Mouse (Mus musculus) stomach, postnatal 0 days (tissue): Measurements from ENCODE around the gene Mipol1. TPM values are rescaled to one million over a fixed set of nuclear protein-coding genes. Genes with fewer than 3 reads are reported as not detected.

Experiments used
- ATAC-seq: fragments of 200-750 bp; cut with Nextera tagmentation; 2 replicates; pipeline ENCODE4 v1.8.0; 2017; ENCODE audit not compliant: low FRiP score, low TSS enrichment
- DNase-seq: peaks from one replicate; pipeline ENCODE4 v3.0.0-alpha.2; 2016; ENCODE audit warnings: low spot score
- H3K27ac ChIP-seq: fragments of 300-500 bp; sonication (generic); replicated peaks from 2 replicates; pipeline ENCODE4 v1.5.1; 2014; ENCODE audit warnings: mild to moderate bottlenecking, control low read depth
- H3K27me3 ChIP-seq: fragments of 300-500 bp; sonication (generic); 2 replicates; pipeline ENCODE4 v1.6.1; 2014; ENCODE audit warnings: low read length; ENCODE audit not compliant: control insufficient read depth, insufficient read depth
- H3K36me3 ChIP-seq: fragments of 300-500 bp; sonication (generic); 2 replicates; pipeline ENCODE4 v1.6.1; 2014; ENCODE audit warnings: low read length, mixed read lengths; ENCODE audit not compliant: control insufficient read depth, insufficient read depth
- H3K4me1 ChIP-seq: fragments of 300-500 bp; sonication (generic); replicated peaks from 2 replicates; pipeline ENCODE4 v1.6.1; 2014; ENCODE audit warnings: antibody characterized with exemption; ENCODE audit not compliant: control insufficient read depth, insufficient read depth
- H3K4me2 ChIP-seq: fragments of 300-500 bp; sonication (generic); replicated peaks from 2 replicates; pipeline ENCODE4 v1.6.1; 2014; ENCODE audit warnings: low read depth, mild to moderate bottlenecking, control low read depth, moderate library complexity
- H3K4me3 ChIP-seq: fragments of 300-500 bp; sonication (generic); 2 replicates; pipeline ENCODE4 v1.5.1; 2014; ENCODE audit warnings: low read depth, low read length, control low read depth
- H3K9ac ChIP-seq: fragments of 300-500 bp; sonication (generic); 2 replicates; pipeline ENCODE4 v1.6.1; 2014; ENCODE audit warnings: mild to moderate bottlenecking, low read length, control low read depth, mixed read lengths
- H3K9me3 ChIP-seq: fragments of 300-500 bp; sonication (generic); 2 replicates; pipeline ENCODE4 v1.6.1; 2016; ENCODE audit warnings: low read length; ENCODE audit not compliant: control insufficient read depth
- CTCF ChIP-seq: IDR thresholded peaks from 2 replicates; pipeline ENCODE4 v1.5.1; 2016; ENCODE audit warnings: antibody characterized with exemption, low read depth, mild to moderate bottlenecking, moderate library complexity
- EP300 ChIP-seq: optimal IDR thresholded peaks from 2 replicates; pipeline ENCODE3; 2016; ENCODE audit warnings: antibody characterized with exemption
- WGBS: fragments of 180-500 bp; shearing (Covaris S2); extraction: QIAGEN DNeasy Blood & Tissue Kit; methylation state at CpG from one replicate; pipeline ENCODE4 v1.1.7; 2014; 5-methylcytosine and 5-hydroxymethylcytosine counted together
- polyA plus RNA-seq: library from polyadenylated mRNA; unstranded; fragments of >200 nt; fragmentation: Nextera tagmentation; extraction: Ambion mirVana; gene quantifications from 2 replicates; pipeline ENCODE4 v1.2.1, GENCODE M21; 2015

Gene Mipol1
- polyA plus RNA-seq, 1 experiment from 2014 or later: 5.9 TPM

- ATAC-seq (no peak), DNase-seq (no peak)
- H3K9me3 ChIP-seq: no peaks in the 10 kb centered on the region
- peak overlapping the region; percentile 96 for H3K4me2 ChIP-seq
- H3K27ac ChIP-seq: no peak overlapping the region
- H3K36me3 ChIP-seq: no peaks in the 10 kb centered on the region
- no peak for TF ChIP-seq EP300
- no peak for TF ChIP-seq CTCF
- WGBS: 14% methylated on average over 8 of the region's 8 CpGs
- H3K27me3 ChIP-seq: no peaks in the 10 kb centered on the region
- H3K4me3 ChIP-seq: peak overlapping the region; percentile 48
- H3K9ac ChIP-seq: peak overlapping the region; percentile 60
- no peaks in the 10 kb centered on the region for H3K4me1 ChIP-seq
These were observed 34.0 kb upstream of the Mipol1 start for GRCm38 (mm10) chr12:57196286-57196607.

DNA sequence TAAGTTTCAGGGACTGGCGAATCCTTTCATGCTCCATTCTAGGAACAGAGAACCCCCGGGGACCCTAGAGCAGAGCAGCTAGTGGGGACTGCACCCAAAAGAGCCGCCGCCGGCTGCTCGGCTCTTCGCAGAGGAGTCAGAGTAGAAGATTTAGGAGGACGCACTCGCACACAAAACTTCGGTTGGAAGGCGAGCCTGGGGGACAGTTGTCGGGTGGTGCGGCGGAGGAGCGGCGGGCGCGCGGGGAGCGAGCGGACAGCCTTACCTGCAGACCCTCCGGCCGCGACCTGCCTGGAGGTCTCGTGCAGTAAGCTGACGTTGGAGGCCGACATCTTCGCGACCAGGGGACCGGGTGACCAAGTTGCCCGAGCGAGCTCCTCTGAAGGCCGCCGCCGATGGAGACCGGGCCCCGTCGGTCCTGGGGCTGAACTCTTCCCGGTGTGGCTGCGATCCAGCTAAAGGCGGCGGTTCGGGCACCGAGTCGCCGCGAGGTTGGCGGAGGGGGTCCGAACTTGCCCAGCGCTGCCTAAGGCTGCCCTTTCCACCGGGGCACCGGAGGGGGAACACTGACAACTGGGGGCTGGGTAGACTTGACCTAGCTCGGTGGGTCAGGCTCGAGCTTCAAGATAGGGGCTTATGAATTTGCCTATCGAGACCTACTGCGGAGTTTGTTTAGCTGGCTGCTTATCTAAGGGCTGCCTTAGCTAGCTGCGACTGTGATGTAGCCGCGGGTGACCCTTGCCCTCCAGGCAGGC is 33.4 kb upstream of the Mipol1 start:
- WGBS: 3% methylated on average over 59 of the region's 59 CpGs

GRCm38 (mm10) chr12:57197363-57198026 is 32.7 kb upstream of the Mipol1 start, which contains the start of gene Slc25a21:
Gene Slc25a21 (minus strand): TSS chr12:57197472.
- Histone ChIP-seq H3K36me3 (no peaks in the 10 kb centered on the region), H3K27ac (no peak within 1 kb of the TSS), H3K9ac (peak within 1 kb of the TSS; percentile 60), H3K4me1 (no peaks in the 10 kb centered on the region), H3K4me2 (peak within 1 kb of the TSS; percentile 96), H3K9me3 (no peaks in the 10 kb centered on the region), H3K4me3 (peak within 1 kb of the TSS; percentile 48), H3K27me3 (no peaks in the 10 kb centered on the region)
- TF ChIP-seq EP300 (no peak), CTCF (no peak)
- ATAC-seq (no peak), DNase-seq (no peak)
- 69% methylated on average over 10 of the region's 10 CpGs for WGBS

More for the DNA sequence above, 33.4 kb upstream of the Mipol1 start:
- DNase-seq: peak; percentile 53
- Histone ChIP-seq H3K9me3 (no peaks in the 10 kb centered on the region), H3K36me3 (no peaks in the 10 kb centered on the region), H3K4me1 (no peaks in the 10 kb centered on the region), H3K27ac (no peak overlapping the region), H3K4me3 (peak overlapping the region; percentile 48), H3K9ac (peak overlapping the region; percentile 60), H3K27me3 (no peaks in the 10 kb centered on the region), H3K4me2 (peak overlapping the region; percentile 96)
- ATAC-seq: peak; percentile 63
- TF ChIP-seq CTCF (no peak), EP300 (no peak)

GRCm38 (mm10) chr12:57198269-57198668 is 32.0 kb upstream of the Mipol1 start:
- ATAC-seq (no peak), DNase-seq (no peak)
- Histone ChIP-seq H3K4me1 (no peaks in the 10 kb centered on the region), H3K9ac (no peak overlapping the region), H3K4me2 (no peak overlapping the region), H3K4me3 (no peak overlapping the region), H3K27me3 (no peaks in the 10 kb centered on the region), H3K27ac (no peak overlapping the region), H3K36me3 (no peaks in the 10 kb centered on the region), H3K9me3 (no peaks in the 10 kb centered on the region)
- TF ChIP-seq EP300: no peak
- TF ChIP-seq CTCF: no peak

DNA sequence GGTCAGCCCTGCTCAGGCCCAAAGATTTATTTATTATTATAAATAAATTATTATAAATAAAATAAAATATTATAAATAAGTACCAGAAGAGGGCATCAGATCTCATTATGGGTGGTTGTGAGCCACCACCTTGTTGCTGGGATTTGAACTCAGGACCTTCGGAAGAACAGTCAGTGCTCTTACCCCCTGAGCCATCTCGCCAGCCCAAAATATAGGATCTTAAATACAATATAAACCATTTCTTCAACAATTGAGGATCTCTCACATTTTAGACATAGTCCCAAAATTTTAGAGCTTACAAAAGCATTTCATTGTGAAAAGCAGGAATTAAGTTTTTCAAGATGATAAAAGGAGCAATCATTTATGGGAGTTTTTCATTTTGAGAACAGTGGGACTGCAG is 30.8 kb upstream of the Mipol1 start:
- no peak for ATAC-seq
- no peaks in the 10 kb centered on the region for H3K9me3 ChIP-seq
- no peaks in the 10 kb centered on the region for H3K4me1 ChIP-seq
- no peak overlapping the region for H3K4me2 ChIP-seq
- no peak overlapping the region for H3K4me3 ChIP-seq
- DNase-seq: no peak
- 96% methylated on average over 2 of the region's 2 CpGs for WGBS
- H3K27ac ChIP-seq: no peak overlapping the region
- TF ChIP-seq CTCF: no peak
- TF ChIP-seq EP300: no peak
- H3K36me3 ChIP-seq: no peaks in the 10 kb centered on the region
- H3K9ac ChIP-seq: no peak overlapping the region
- H3K27me3 ChIP-seq: no peaks in the 10 kb centered on the region

- ATAC-seq (no peak), DNase-seq (no peak)
- no peaks in the 10 kb centered on the region for H3K4me1 ChIP-seq
- H3K4me2 ChIP-seq: no peak overlapping the region
- no peaks in the 10 kb centered on the region for H3K36me3 ChIP-seq
- TF ChIP-seq CTCF (no peak), EP300 (no peak)
- no peak overlapping the region for H3K27ac ChIP-seq
- WGBS: 92% methylated on average over 3 of the region's 3 CpGs
- no peak overlapping the region for H3K4me3 ChIP-seq
- H3K9me3 ChIP-seq: no peaks in the 10 kb centered on the region
- H3K27me3 ChIP-seq: no peaks in the 10 kb centered on the region
- no peak overlapping the region for H3K9ac ChIP-seq
These were observed 28.3 kb upstream of the Mipol1 start for GRCm38 (mm10) chr12:57201901-57202300.
